Mouse (Mus musculus): ENCODE results near the gene Mterf1b.
"Not testable (repeated sequence)": the region's sequence is repeated elsewhere in the genome, so short reads cannot be mapped to it uniquely, and the experiment has no call there.

GRCm38 (mm10) chr5:4210082-4210481, 17.9 kb downstream of the Mterf1b start:
- TF ChIP-seq CTCF, EP300 (IDR thresholded peaks at IDR 0.05; ENCODE audit: low read depth): not testable (repeated sequence)

Measured in liver, embryonic 14.5 days (tissue).